Mouse (Mus musculus): ENCODE measurements around the gene Calm2. TPM values are rescaled to one million over a fixed set of nuclear protein-coding genes. Genes with fewer than 3 reads are reported as not detected.

Calm2 gene
- polyA plus RNA-seq, 2 experiments: 195 to 373 TPM

DNA sequence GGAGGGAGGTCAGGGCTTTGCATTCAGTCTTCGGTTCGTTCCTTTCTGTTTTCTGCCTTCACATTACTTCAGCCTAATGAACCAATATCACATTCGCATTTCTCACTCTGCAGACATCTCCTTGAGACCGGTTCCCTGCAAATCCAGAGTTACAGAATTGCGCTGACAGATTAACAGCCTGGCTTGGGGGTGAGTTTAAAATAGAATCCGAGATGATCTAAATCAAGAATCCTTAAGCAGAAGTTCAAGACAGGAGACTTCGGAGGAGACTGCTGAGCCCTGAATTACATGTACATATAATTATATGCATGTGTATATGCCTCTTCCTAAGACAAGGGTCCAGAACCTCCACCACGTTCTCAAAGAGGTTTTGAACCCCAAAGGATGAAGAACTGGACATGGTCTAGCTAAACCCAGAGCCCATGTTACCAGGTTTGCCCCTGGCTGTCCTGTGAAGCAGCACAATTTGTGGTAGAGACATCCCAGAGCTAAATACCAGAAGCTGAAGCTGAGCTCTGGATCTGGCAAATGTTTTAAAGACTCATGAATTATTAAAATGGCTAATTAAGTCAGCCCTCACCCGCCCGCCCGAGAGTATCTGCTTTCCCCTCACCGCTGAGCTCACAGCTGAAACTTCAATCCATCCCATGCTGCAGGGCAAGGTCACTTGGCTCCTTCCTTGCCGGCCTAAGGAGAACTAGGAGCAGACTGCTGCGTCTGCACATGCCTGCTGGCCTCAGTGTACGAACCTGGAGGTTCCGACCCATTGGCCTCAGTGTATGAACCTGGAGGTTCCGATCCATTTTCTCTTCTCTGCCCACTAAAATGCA lies 14.1 kb upstream of the Calm2 start:
- WGBS (ENCODE audit: insufficient replicate concordance): 41% methylated on average over 17 of the region's 17 CpGs
- H3K4me3 ChIP-seq (ENCODE audit: insufficient read depth in 1 of 2, low read depth in 2 of 2, low read length in 2 of 2): no peak overlapping the region
- peaks cover 8 to 27% of the 10 kb centered on the region in 2 experiments; a peak in 3 of 4 replicates for H3K4me1 ChIP-seq (replicated peaks; ENCODE audit: control insufficient read depth in 2 of 2, insufficient read depth in 2 of 2, low read length in 1 of 2)

GRCm38 (mm10) chr17:87459750-87460668 lies 13.3 kb upstream of the Calm2 start:
- WGBS (ENCODE audit: insufficient replicate concordance): 24% methylated on average over 14 of the region's 14 CpGs
- Histone ChIP-seq H3K36me3 (replicated peaks; ENCODE audit: control insufficient read depth, insufficient read depth, low read depth) (no peaks in the 10 kb centered on the region), H3K4me1 (replicated peaks; ENCODE audit: control insufficient read depth in 2 of 2, insufficient read depth in 2 of 2, low read length in 1 of 2) (peaks cover 8 to 27% of the 10 kb centered on the region in 2 experiments; a peak in 3 of 4 replicates), H3K27me3 (ENCODE audit: control insufficient read depth, insufficient read depth, low read length) (no peaks in the 10 kb centered on the region; the same call in 1 of the 2 replicates), H3K27ac (no peak overlapping the region), H3K9me3 (ENCODE audit: control insufficient read depth, low read length) (no peaks in the 10 kb centered on the region), H3K9ac (replicated peaks) (no peak overlapping the region), H3K4me2 (ENCODE audit: low read depth) (peak overlapping the region; percentile 43), H3K4me3 (ENCODE audit: insufficient read depth in 1 of 2, low read depth in 2 of 2, low read length in 2 of 2) (peak overlapping the region in 1 of 2 experiments; percentile 8; a peak in 2 of 4 replicates)
- ATAC-seq (ENCODE audit: insufficient read depth) (peak; percentile 23; the same call in 1 of the 2 replicates), DNase-seq (ENCODE audit: low read depth in 3 of 3, low spot score in 3 of 3) (no peak)
- TF ChIP-seq CTCF (IDR thresholded peaks at IDR 0.05; ENCODE audit: low read depth) (no peak), EP300 (IDR thresholded peaks at IDR 0.05; ENCODE audit: low read depth) (no peak)

More for the DNA sequence above, 14.1 kb upstream of the Calm2 start:
- no peaks in the 10 kb centered on the region for H3K9me3 ChIP-seq (ENCODE audit: control insufficient read depth, low read length)
- H3K27me3 ChIP-seq (ENCODE audit: control insufficient read depth, insufficient read depth, low read length): no peaks in the 10 kb centered on the region; the same call in 1 of the 2 replicates
- no peak overlapping the region for H3K27ac ChIP-seq
- DNase-seq (ENCODE audit: low read depth in 3 of 3, low spot score in 3 of 3) (no peak), ATAC-seq (ENCODE audit: insufficient read depth) (no peak)
- TF ChIP-seq EP300 (IDR thresholded peaks at IDR 0.05; ENCODE audit: low read depth): no peak
- TF ChIP-seq CTCF (IDR thresholded peaks at IDR 0.05; ENCODE audit: low read depth): no peak
- H3K36me3 ChIP-seq (replicated peaks; ENCODE audit: control insufficient read depth, insufficient read depth, low read depth): no peaks in the 10 kb centered on the region
- H3K4me2 ChIP-seq (ENCODE audit: low read depth): no peak overlapping the region
- no peak overlapping the region for H3K9ac ChIP-seq (replicated peaks)

DNA sequence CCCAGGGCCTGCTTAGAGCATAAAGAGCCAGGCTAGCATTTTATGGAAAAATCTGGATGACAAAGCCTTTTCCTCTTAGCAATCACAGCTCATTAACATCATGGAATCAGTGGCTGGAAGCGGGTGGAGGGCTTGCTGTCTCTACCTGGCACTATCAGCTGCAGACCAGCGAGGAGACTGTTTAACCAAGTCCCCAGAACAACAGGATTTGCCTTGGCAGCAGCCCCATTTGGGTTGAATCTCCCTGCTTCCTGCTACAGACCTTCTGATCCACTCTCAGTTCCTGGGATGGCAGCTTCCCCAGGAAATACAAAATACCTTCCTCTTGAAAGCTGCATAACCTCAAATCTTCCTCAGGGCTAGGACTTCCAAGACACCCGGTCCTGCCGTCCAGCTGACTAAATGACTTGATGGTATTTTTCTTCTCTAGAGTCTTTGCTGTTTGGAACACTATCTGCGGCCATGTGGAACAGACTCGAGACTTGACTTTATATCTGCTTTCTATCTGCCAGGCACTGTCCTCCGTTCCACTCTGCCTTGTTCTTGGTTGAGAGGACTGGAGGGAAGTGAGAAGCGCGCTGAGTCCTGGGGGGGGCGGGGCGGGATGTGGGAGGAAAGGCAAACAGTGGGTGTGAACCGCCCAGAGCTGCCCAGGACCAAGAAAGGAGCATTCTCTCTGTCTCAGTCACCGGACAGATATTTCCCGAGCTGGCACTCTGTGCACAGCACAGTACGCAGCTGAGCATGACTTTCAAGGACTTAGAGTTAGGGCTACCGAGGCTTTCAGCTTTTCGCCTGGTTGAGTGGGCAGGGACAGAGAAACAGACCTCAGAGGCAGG lies 12.4 kb upstream of the Calm2 start:
- Histone ChIP-seq H3K4me1 (replicated peaks; ENCODE audit: control insufficient read depth in 2 of 2, insufficient read depth in 2 of 2, low read length in 1 of 2) (peaks cover 8 to 27% of the 10 kb centered on the region in 2 experiments; a peak in 3 of 4 replicates), H3K27ac (no peak overlapping the region), H3K9ac (replicated peaks) (no peak overlapping the region), H3K4me2 (ENCODE audit: low read depth) (peak overlapping the region; percentile 43), H3K4me3 (ENCODE audit: insufficient read depth in 1 of 2, low read depth in 2 of 2, low read length in 2 of 2) (peak overlapping the region in 1 of 2 experiments; percentile 8; a peak in 2 of 4 replicates), H3K9me3 (ENCODE audit: control insufficient read depth, low read length) (no peaks in the 10 kb centered on the region), H3K36me3 (replicated peaks; ENCODE audit: control insufficient read depth, insufficient read depth, low read depth) (no peaks in the 10 kb centered on the region), H3K27me3 (ENCODE audit: control insufficient read depth, insufficient read depth, low read length) (no peaks in the 10 kb centered on the region; the same call in 1 of the 2 replicates)
- 6% methylated on average over 15 of the region's 17 CpGs for WGBS (ENCODE audit: insufficient replicate concordance)
- TF ChIP-seq EP300 (IDR thresholded peaks at IDR 0.05; ENCODE audit: low read depth): no peak
- no peak for TF ChIP-seq CTCF (IDR thresholded peaks at IDR 0.05; ENCODE audit: low read depth)
- no peak for DNase-seq (ENCODE audit: low read depth in 3 of 3, low spot score in 3 of 3)
- peak; percentile 58; the same call in 1 of the 2 replicates for ATAC-seq (ENCODE audit: insufficient read depth)

DNA sequence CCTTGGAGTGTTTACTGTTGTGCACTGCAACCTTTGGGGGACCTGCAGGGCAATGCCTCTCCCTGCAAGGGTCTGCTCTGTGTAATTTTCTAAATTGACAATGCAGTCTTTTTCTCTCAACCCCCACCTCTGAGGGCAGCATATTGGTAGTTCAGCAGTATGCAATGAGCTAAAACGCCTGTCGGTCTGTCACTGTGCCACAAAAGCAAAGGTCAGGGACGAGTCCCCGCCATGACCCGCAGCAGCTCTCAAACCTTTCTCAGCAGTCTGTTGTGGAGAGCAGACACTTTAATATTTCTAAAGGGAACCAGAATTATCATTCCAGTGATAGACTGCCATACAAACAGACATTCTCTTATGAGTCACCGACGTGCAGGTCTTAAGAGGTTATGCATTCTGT lies 11.2 kb upstream of the Calm2 start:
- Histone ChIP-seq H3K9me3 (ENCODE audit: control insufficient read depth, low read length) (no peaks in the 10 kb centered on the region), H3K36me3 (replicated peaks; ENCODE audit: control insufficient read depth, insufficient read depth, low read depth) (no peaks in the 10 kb centered on the region), H3K4me2 (ENCODE audit: low read depth) (no peak overlapping the region), H3K9ac (replicated peaks) (no peak overlapping the region), H3K27ac (no peak overlapping the region), H3K4me1 (replicated peaks; ENCODE audit: control insufficient read depth in 2 of 2, insufficient read depth in 2 of 2, low read length in 1 of 2) (peaks cover 8 to 27% of the 10 kb centered on the region in 2 experiments; a peak in 3 of 4 replicates), H3K27me3 (ENCODE audit: control insufficient read depth, insufficient read depth, low read length) (no peaks in the 10 kb centered on the region; the same call in 1 of the 2 replicates), H3K4me3 (ENCODE audit: insufficient read depth in 1 of 2, low read depth in 2 of 2, low read length in 2 of 2) (no peak overlapping the region)
- WGBS (ENCODE audit: insufficient replicate concordance): 68% methylated on average over 7 of the region's 7 CpGs
- TF ChIP-seq CTCF (IDR thresholded peaks at IDR 0.05; ENCODE audit: low read depth) (no peak), EP300 (IDR thresholded peaks at IDR 0.05; ENCODE audit: low read depth) (no peak)
- DNase-seq (ENCODE audit: low read depth in 3 of 3, low spot score in 3 of 3): no peak
- ATAC-seq (ENCODE audit: insufficient read depth): no peak

Data from liver, embryonic 14.5 days (tissue).